ENCODE assay signal across 8 mouse cellular contexts in the genomic region with DNA sequence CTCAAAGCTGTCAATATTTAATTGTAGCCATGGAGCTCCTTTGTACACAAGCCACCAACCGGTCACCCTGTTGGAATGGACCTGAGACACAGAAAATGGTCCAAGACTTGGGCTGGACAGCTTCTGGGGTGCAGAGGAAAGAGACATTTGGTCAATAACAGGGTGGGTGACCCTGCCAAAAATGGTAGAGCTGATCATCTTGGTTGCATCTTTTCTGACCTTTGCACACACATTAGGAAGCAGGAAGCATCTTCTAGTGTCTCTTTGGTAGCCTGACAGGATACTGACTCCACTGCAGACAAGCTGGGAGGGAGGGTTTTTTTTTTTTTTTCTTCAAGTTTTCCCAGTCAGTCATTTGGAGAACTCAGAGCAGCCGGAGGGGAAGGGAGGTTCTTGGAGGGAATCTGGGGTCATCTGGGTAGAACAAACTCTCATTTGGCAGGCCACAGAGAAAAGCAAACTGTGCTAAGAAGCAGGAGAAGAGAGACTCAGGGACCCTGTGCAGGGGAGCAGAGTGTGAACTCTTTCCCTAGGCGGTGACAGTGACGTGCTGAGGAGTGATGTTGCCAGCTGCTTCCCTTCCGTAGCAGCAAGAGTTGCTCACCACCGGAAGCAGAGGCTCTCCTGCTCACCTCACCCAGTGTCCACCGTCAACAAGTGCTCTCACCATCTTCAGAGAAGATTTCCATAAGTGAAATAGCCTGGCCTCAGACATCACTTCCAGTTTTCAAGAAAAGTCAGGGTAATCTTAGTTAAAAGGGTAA.
A peak's percentile ranks its signal among the peaks of the same experiment; 100 is the strongest.
DNase-seq lines count a peak whose midpoint lies in the region; ATAC-seq and TF ChIP-seq lines count a peak whose summit lies in the region.

No protein-coding gene starts in this region.

- no peaks in the 10 kb centered on the region for H3K27me3 ChIP-seq in CH12.LX (replicated peaks)
- H3K27me3 ChIP-seq in heart, embryonic 12.5 days (replicated peaks) = no peaks in the 10 kb centered on the region
- H3K27me3 ChIP-seq in midbrain, embryonic 13.5 days = no peaks in the 10 kb centered on the region

- no peaks in the 10 kb centered on the region for H3K9me3 ChIP-seq in CH12.LX (replicated peaks; ENCODE audit: low read length)
- H3K9me3 ChIP-seq in heart, embryonic 12.5 days (replicated peaks) = no peaks in the 10 kb centered on the region
- no peaks in the 10 kb centered on the region for H3K9me3 ChIP-seq in midbrain, embryonic 13.5 days

- no peak for TF ChIP-seq EP300 in CH12.LX (IDR thresholded peaks at IDR 0.05; ENCODE audit: low read length)

- peaks cover 19 to 87% of the 10 kb centered on the region in 2 experiments for H3K4me1 ChIP-seq in CH12.LX (ENCODE audit: control insufficient read depth in 1 of 2, insufficient read depth in 2 of 2)
- peaks cover 17% of the 10 kb centered on the region for H3K4me1 ChIP-seq in heart, embryonic 12.5 days (replicated peaks)
- no peaks in the 10 kb centered on the region for H3K4me1 ChIP-seq in midbrain, embryonic 13.5 days (replicated peaks)

- dilution Hi-C loops in CH12.LX (cut with MboI; ENCODE audit: extremely low pct_ligation_motif_present, extremely low pct_unique_long_range_greater_than_20kb, low sequenced_read_pairs) = no loop called here

- TF ChIP-seq RAD21 in CH12.LX (IDR thresholded peaks at IDR 0.05; ENCODE audit: low read depth, low read length) = no peak

- in situ Hi-C loops in CH12.LX (cut with MboI; ENCODE audit: low pct_ligation_motif_present, low pct_unique_long_range_greater_than_20kb, low sequenced_read_pairs) = no loop called here

- peak overlapping the region; percentile 93 for H3K4me2 ChIP-seq in CH12.LX (ENCODE audit: insufficient read depth, low read depth, poor library complexity, severe bottlenecking)
- no peak overlapping the region for H3K4me2 ChIP-seq in heart, embryonic 12.5 days
- no peak overlapping the region for H3K4me2 ChIP-seq in midbrain, embryonic 13.5 days (replicated peaks)

- peak overlapping the region; percentile 68 for H3K27ac ChIP-seq in CH12.LX (ENCODE audit: insufficient read depth, low read depth)
- peak overlapping the region; percentile 12; the same call in 1 of the 2 replicates for H3K27ac ChIP-seq in heart, embryonic 12.5 days (ENCODE audit: poor library complexity, severe bottlenecking)
- no peak overlapping the region for H3K27ac ChIP-seq in midbrain, embryonic 13.5 days

- H3K36me3 ChIP-seq in CH12.LX (replicated peaks in 1 of 2; ENCODE audit: control insufficient read depth in 1 of 2, insufficient read depth in 1 of 2, low read length in 1 of 2) = peaks cover 6 to 40% of the 10 kb centered on the region in 2 experiments
- H3K36me3 ChIP-seq in heart, embryonic 12.5 days = no peaks in the 10 kb centered on the region
- no peaks in the 10 kb centered on the region for H3K36me3 ChIP-seq in midbrain, embryonic 13.5 days

- no peak overlapping the region for H3K4me3 ChIP-seq in CH12.LX (replicated peaks in 1 of 3; ENCODE audit: low read depth in 2 of 3, low read length in 2 of 3, poor library complexity in 1 of 3)
- no peak overlapping the region for H3K4me3 ChIP-seq in heart, embryonic 12.5 days
- H3K4me3 ChIP-seq in midbrain, embryonic 13.5 days (replicated peaks) = no peak overlapping the region

- no peak for ATAC-seq in heart, embryonic 12.5 days (ENCODE audit: insufficient number of reproducible peaks, low FRiP score)
- peak; percentile 61 for ATAC-seq in megakaryocyte progenitor cell, adult 5-6 weeks (replicated peaks; ENCODE audit: poor library complexity)
- no peak for ATAC-seq in midbrain, embryonic 13.5 days

- peaks cover 71% of the 10 kb centered on the region for H3K79me2 ChIP-seq in CH12.LX (replicated peaks; ENCODE audit: control insufficient read depth, extremely low read depth, insufficient read depth, poor library complexity, severe bottlenecking)

- peak; percentile 13 for DNase-seq in adrenal gland, adult 2 months
- no peak for DNase-seq in adrenal gland, adult 8-10 months
- peak; percentile 74 for DNase-seq in CH12.LX (ENCODE audit: extremely low read depth)
- no peak for DNase-seq in urinary bladder, postnatal 36 days (ENCODE audit: low spot score in 2 of 2)
- no peak for DNase-seq in cerebellum, postnatal 36 days

- peak; percentile 35; the same call in 1 of the 2 replicates for TF ChIP-seq POLR2A in CH12.LX (IDR thresholded peaks at IDR 0.05; ENCODE audit: low read depth, low read length)

- H3K9ac ChIP-seq in CH12.LX (ENCODE audit: insufficient read depth, low read depth) = peak overlapping the region; percentile 21
- no peak overlapping the region; the same call in 1 of the 2 replicates for H3K9ac ChIP-seq in heart, embryonic 12.5 days
- H3K9ac ChIP-seq in midbrain, embryonic 13.5 days (replicated peaks) = no peak overlapping the region

- 21% methylated on average over 7 of the region's 7 CpGs for WGBS in heart, embryonic 12.5 days
- WGBS in midbrain, embryonic 13.5 days = 67% methylated on average over 7 of the region's 7 CpGs

- no peak for TF ChIP-seq CTCF in CH12.LX (conservative IDR thresholded peaks at IDR 0.05 in 1 of 2, IDR thresholded peaks at IDR 0.05 in 1 of 2; ENCODE audit: low read depth in 2 of 2, low read length in 2 of 2)

TF ChIP-seq in CH12.LX, 34 proteins besides CTCF, POLR2A, EP300 and RAD21:
- TF ChIP-seq MXI1 (IDR thresholded peaks at IDR 0.05; ENCODE audit: low read depth, low read length) (peak; percentile 50; the same call in 1 of the 2 replicates), SIN3A (IDR thresholded peaks at IDR 0.05; ENCODE audit: low read length) (0 out of 2 replicates have a peak, but pooled peaks have one; percentile 27), ZMIZ1 (IDR thresholded peaks at IDR 0.05; ENCODE audit: low read depth, low read length) (no peak), ELF1 (IDR thresholded peaks at IDR 0.05; ENCODE audit: low read depth, low read length) (peak; percentile 75; the same call in 1 of the 2 replicates), TBP (conservative IDR thresholded peaks at IDR 0.05; ENCODE audit: low read depth, low read length) (0 out of 2 replicates have a peak, but pooled peaks have one; percentile 17), MEF2A (IDR thresholded peaks at IDR 0.05; ENCODE audit: borderline replicate concordance, low read depth, low read length) (0 out of 2 replicates have a peak, but pooled peaks have one; percentile 49), SMC3 (IDR thresholded peaks at IDR 0.05; ENCODE audit: low read depth, low read length) (no peak), USF2 (conservative IDR thresholded peaks at IDR 0.05; ENCODE audit: low read depth, low read length) (no peak), CHD1 (IDR thresholded peaks at IDR 0.05; ENCODE audit: low read depth, low read length) (no peak), POLR2AphosphoS2 (IDR thresholded peaks at IDR 0.05; ENCODE audit: low read depth, low read length) (no peak), MAX (IDR thresholded peaks at IDR 0.05; ENCODE audit: low read length) (peak; percentile 28; the same call in 1 of the 2 replicates), ETS1 (conservative IDR thresholded peaks at IDR 0.05; ENCODE audit: low read depth, low read length) (peak; percentile 87), CHD2 (IDR thresholded peaks at IDR 0.05; ENCODE audit: low read length) (no peak), TCF12 (IDR thresholded peaks at IDR 0.05; ENCODE audit: low read depth, low read length) (peak; percentile 34; the same call in 1 of the 2 replicates), E2F4 (IDR thresholded peaks at IDR 0.05; ENCODE audit: insufficient replicate concordance, low read depth, low read length) (no peak), BHLHE40 (IDR thresholded peaks at IDR 0.05; ENCODE audit: low read depth, low read length) (peak; percentile 59), HCFC1 (IDR thresholded peaks at IDR 0.05; ENCODE audit: low read depth, low read length) (0 out of 2 replicates have a peak, but pooled peaks have one; percentile 13), PAX5 (IDR thresholded peaks at IDR 0.05; ENCODE audit: low read length) (no peak)
TF ChIP-seq in CH12.LX: peak in this region for 10.

Comparison
In these comparisons a context has a peak if more than half of its experiments do, and no peak if none do; other contexts are left out.
1. DNase-seq: peak in adrenal gland, adult 2 months (single experiment) and CH12.LX (single experiment); none in adrenal gland, adult 8-10 months (single experiment), urinary bladder, postnatal 36 days (0 of 2) and cerebellum, postnatal 36 days (0 of 2).